ENCODE assay signal across 14 mouse cellular contexts in genomic region chr2:11377213-11377612, GRCm38 (mm10).
DNase-seq lines count a peak whose midpoint lies in the region; ATAC-seq and TF ChIP-seq lines count a peak whose summit lies in the region.
"Had no signal": no experiment of that assay in that cellular context is flagged by ENCODE, and none has a peak within 500 bp of the region (broad histone marks: within the 10 kb centered on the region; RNA-seq: fewer than 3 reads in every experiment).

No protein-coding gene starts in this region.

- peak overlapping the region; percentile 30; the same call in 1 of the 2 replicates for H3K27ac ChIP-seq in lung, embryonic 14.5 days (ENCODE audit: low read depth)
- peak overlapping the region; percentile 40; the same call in 1 of the 2 replicates for H3K27ac ChIP-seq in heart, postnatal 0 days (ENCODE audit: low read depth)
- peak overlapping the region; percentile 73 for H3K27ac ChIP-seq in small intestine, adult 2 months (ENCODE audit: insufficient read depth, low read depth, low read length)
- H3K27ac ChIP-seq: limb, embryonic 10.5 days had no signal

- TF ChIP-seq EP300 in heart, postnatal 0 days (IDR thresholded peaks at IDR 0.05; ENCODE audit: low read depth): no peak

- no peak overlapping the region for H3K4me2 ChIP-seq in lung, embryonic 14.5 days
- no peak overlapping the region for H3K4me2 ChIP-seq in heart, postnatal 0 days (ENCODE audit: low read depth, low read length)
- H3K4me2 ChIP-seq: midbrain, embryonic 11.5 days had no signal

- TF ChIP-seq CTCF in lung, embryonic 14.5 days (IDR thresholded peaks at IDR 0.05; ENCODE audit: low read depth): no peak
- no peak for TF ChIP-seq CTCF in lung, adult 2 months (IDR thresholded peaks at IDR 0.05; ENCODE audit: insufficient read depth, low read length)
- no peak for TF ChIP-seq CTCF in heart, postnatal 0 days (IDR thresholded peaks at IDR 0.05; ENCODE audit: low read depth)
- TF ChIP-seq CTCF in small intestine, adult 2 months (IDR thresholded peaks at IDR 0.05; ENCODE audit: extremely low read depth, insufficient read length, insufficient replicate concordance, low read depth, low read length): no peak

- peak; percentile 53; the same call in 1 of the 2 replicates for ATAC-seq in lung, embryonic 14.5 days (ENCODE audit: insufficient read depth)
- ATAC-seq in heart, postnatal 0 days (ENCODE audit: insufficient read depth, low read depth): no peak

- H3K36me3 ChIP-seq in lung, embryonic 14.5 days (ENCODE audit: insufficient read depth): no peaks in the 10 kb centered on the region
- no peaks in the 10 kb centered on the region for H3K36me3 ChIP-seq in heart, postnatal 0 days (replicated peaks; ENCODE audit: control insufficient read depth, insufficient read depth, low read length)
- no peaks in the 10 kb centered on the region for H3K36me3 ChIP-seq in small intestine, adult 2 months (ENCODE audit: control insufficient read depth, insufficient read depth, low read length)
- H3K36me3 ChIP-seq: G1E; limb, embryonic 10.5 days had no signal

- H3K9ac ChIP-seq in lung, embryonic 14.5 days: no peak overlapping the region
- no peak overlapping the region for H3K9ac ChIP-seq in heart, postnatal 0 days (replicated peaks; ENCODE audit: low read depth, low read length)

- TF ChIP-seq POLR2A in lung, adult 2 months (IDR thresholded peaks at IDR 0.05; ENCODE audit: borderline replicate concordance, extremely low read depth, low read depth, low read length): no peak
- no peak for TF ChIP-seq POLR2A in small intestine, adult 2 months (IDR thresholded peaks at IDR 0.05; ENCODE audit: low read depth, low read length)

- H3K4me3 ChIP-seq in lung, embryonic 14.5 days (ENCODE audit: low read depth, low read length): no peak overlapping the region
- H3K4me3 ChIP-seq in lung, adult 2 months (replicated peaks; ENCODE audit: extremely low read depth, low read depth, low read length): no peak overlapping the region
- H3K4me3 ChIP-seq in heart, postnatal 0 days (ENCODE audit: low read depth, low read length): no peak overlapping the region
- H3K4me3 ChIP-seq in small intestine, adult 2 months (ENCODE audit: low read depth, low read length): no peak overlapping the region
- H3K4me3 ChIP-seq: erythroblast, embryonic 14.5 days; limb, embryonic 10.5 days had no signal

- H3K9me3 ChIP-seq in lung, embryonic 14.5 days (ENCODE audit: low read depth, low read length): no peaks in the 10 kb centered on the region
- H3K9me3 ChIP-seq in heart, postnatal 0 days (replicated peaks; ENCODE audit: control insufficient read depth, low read length): no peaks in the 10 kb centered on the region
- H3K9me3 ChIP-seq: G1E; limb, embryonic 10.5 days had no signal

- 34% methylated on average over 2 of the region's 2 CpGs for WGBS in lung, embryonic 14.5 days
- 14% methylated on average over 2 of the region's 2 CpGs for WGBS in lung, adult 2 months
- 59% methylated on average over 2 of the region's 2 CpGs for WGBS in heart, postnatal 0 days
- 37% methylated on average over 2 of the region's 2 CpGs for WGBS in small intestine, adult 2 months

- peak; percentile 62 for DNase-seq in lung, embryonic 14.5 days
- DNase-seq in lung, adult 2 months: no peak
- peak; percentile 16 for DNase-seq in heart, postnatal 0 days (ENCODE audit: low spot score)
- peak; percentile 70 for DNase-seq in kidney, postnatal 14 days
- DNase-seq in left cerebral cortex, adult 18-20 months (ENCODE audit: low spot score in 2 of 2): no peak
- no peak for DNase-seq in embryo, embryonic 10 days (ENCODE audit: low spot score)
- DNase-seq in B cell, adult 2 months: no peak
- DNase-seq: cerebellum, postnatal 25 days; gastrocnemius, postnatal 10 days had no signal

- peaks cover 4% of the 10 kb centered on the region; the same call in 1 of the 2 replicates for H3K4me1 ChIP-seq in lung, embryonic 14.5 days (ENCODE audit: insufficient read depth)
- peaks cover 15% of the 10 kb centered on the region for H3K4me1 ChIP-seq in lung, adult 2 months (ENCODE audit: control insufficient read depth, insufficient read depth, low read length)
- no peaks in the 10 kb centered on the region for H3K4me1 ChIP-seq in heart, postnatal 0 days (ENCODE audit: control insufficient read depth, insufficient read depth)
- H3K4me1 ChIP-seq in small intestine, adult 2 months (ENCODE audit: control insufficient read depth, insufficient read depth, insufficient read length, low read length): peaks cover 21% of the 10 kb centered on the region
- H3K4me1 ChIP-seq: limb, embryonic 10.5 days had no signal

- no peaks in the 10 kb centered on the region for H3K27me3 ChIP-seq in lung, embryonic 14.5 days (ENCODE audit: insufficient read depth, low read length)
- H3K27me3 ChIP-seq in heart, postnatal 0 days (ENCODE audit: control insufficient read depth, insufficient read depth, low read length): no peaks in the 10 kb centered on the region
- H3K27me3 ChIP-seq in small intestine, adult 2 months (ENCODE audit: control insufficient read depth, insufficient read depth, low read length): no peaks in the 10 kb centered on the region

Comparison
In these comparisons a context has a peak if more than half of its experiments do, and no peak if none do; other contexts are left out.
1. DNase-seq: peak in lung, embryonic 14.5 days (single experiment), heart, postnatal 0 days (single experiment) and kidney, postnatal 14 days (single experiment); none in lung, adult 2 months (single experiment), left cerebral cortex, adult 18-20 months (0 of 2), embryo, embryonic 10 days (single experiment) and B cell, adult 2 months (0 of 2).
2. Peak in every context shown above with its lines, with median percentiles within 50 percentile points of each other: H3K27ac ChIP-seq.